Mouse (Mus musculus): ENCODE measurements around the gene Ankrd28. TPM values are rescaled to one million over a fixed set of nuclear protein-coding genes. Genes with fewer than 3 reads are reported as not detected.

Ankrd28 gene
- polyA plus RNA-seq, 1 experiment = 34.0 TPM

GRCm38 (mm10) chr14:31700376-31700775 is 130.1 kb downstream of the Ankrd28 start:
- Histone ChIP-seq H3K27ac (ENCODE audit: insufficient read depth, low read length) (no peak overlapping the region), H3K4me3 (replicated peaks; ENCODE audit: insufficient read depth, low read depth, low read length) (no peak overlapping the region), H3K27me3 (ENCODE audit: control insufficient read depth, insufficient read depth, low read length) (no peaks in the 10 kb centered on the region), H3K4me1 (ENCODE audit: control insufficient read depth, insufficient read depth, low read length) (peaks cover 12% of the 10 kb centered on the region)
- TF ChIP-seq POLR2A (IDR thresholded peaks at IDR 0.05; ENCODE audit: borderline replicate concordance, insufficient read depth, low read length) (no peak), CTCF (IDR thresholded peaks at IDR 0.05; ENCODE audit: borderline replicate concordance, insufficient read depth, low read depth, low read length) (no peak)
- peak in 1 of 2 experiments; percentile 17 for DNase-seq
- 66% methylated on average over 2 of the region's 2 CpGs for WGBS

DNA sequence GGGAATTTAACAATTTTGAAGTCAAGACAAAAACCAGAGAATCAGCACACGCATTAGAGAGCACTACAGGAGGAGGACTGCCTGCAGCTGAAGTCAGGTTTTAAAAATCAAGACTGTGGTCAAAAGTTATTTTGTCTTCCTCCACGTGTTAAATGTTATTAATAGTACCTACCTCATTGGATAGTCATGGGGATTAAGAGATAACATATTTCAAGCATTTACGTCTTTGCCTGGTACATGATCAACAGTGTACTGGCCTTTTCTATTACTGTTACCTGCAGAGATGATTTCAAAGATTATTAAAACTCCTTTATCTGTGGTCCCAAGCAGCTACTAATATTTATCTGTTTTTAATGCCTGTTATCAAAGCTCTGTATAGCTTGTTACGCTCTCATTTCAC is 132.7 kb downstream of the Ankrd28 start:
- WGBS = 33% methylated on average over 4 of the region's 4 CpGs
- Histone ChIP-seq H3K27ac (ENCODE audit: insufficient read depth, low read length) (0 out of 2 replicates have a peak overlapping the region, but pooled peaks have one; percentile 87), H3K4me3 (replicated peaks; ENCODE audit: insufficient read depth, low read depth, low read length) (no peak overlapping the region), H3K4me1 (ENCODE audit: control insufficient read depth, insufficient read depth, low read length) (peaks cover 12% of the 10 kb centered on the region), H3K27me3 (ENCODE audit: control insufficient read depth, insufficient read depth, low read length) (no peaks in the 10 kb centered on the region)
- DNase-seq = no peak
- no peak for TF ChIP-seq CTCF (IDR thresholded peaks at IDR 0.05; ENCODE audit: borderline replicate concordance, insufficient read depth, low read depth, low read length)
- no peak for TF ChIP-seq POLR2A (IDR thresholded peaks at IDR 0.05; ENCODE audit: borderline replicate concordance, insufficient read depth, low read length)

DNA sequence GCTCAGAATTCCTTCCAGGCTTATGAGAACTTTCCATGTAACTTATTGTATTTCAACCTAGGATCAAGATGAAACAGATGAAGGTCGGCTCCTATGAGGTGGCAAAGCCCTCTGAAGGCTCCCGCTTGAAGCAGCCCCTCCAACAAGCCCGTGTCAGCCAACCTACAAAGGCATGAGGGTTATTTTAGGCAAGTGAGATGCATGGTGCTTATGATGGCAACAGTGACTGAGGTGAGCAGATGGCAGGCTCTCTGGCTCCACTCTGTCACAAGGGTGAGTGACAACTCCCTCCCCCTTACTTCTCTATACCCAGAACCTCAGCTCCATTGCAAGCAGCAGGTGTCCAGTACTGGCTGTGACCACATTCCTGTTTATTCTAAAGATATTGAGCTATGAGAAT is 133.1 kb downstream of the Ankrd28 start:
- peak; percentile 53 to 77 for DNase-seq
- H3K27me3 ChIP-seq (ENCODE audit: control insufficient read depth, insufficient read depth, low read length) = no peaks in the 10 kb centered on the region
- H3K4me1 ChIP-seq (ENCODE audit: control insufficient read depth, insufficient read depth, low read length) = peaks cover 12% of the 10 kb centered on the region
- peak overlapping the region; percentile 87 for H3K27ac ChIP-seq (ENCODE audit: insufficient read depth, low read length)
- WGBS = 15% methylated on average over 3 of the region's 3 CpGs
- TF ChIP-seq POLR2A (IDR thresholded peaks at IDR 0.05; ENCODE audit: borderline replicate concordance, insufficient read depth, low read length) = no peak
- no peak for TF ChIP-seq CTCF (IDR thresholded peaks at IDR 0.05; ENCODE audit: borderline replicate concordance, insufficient read depth, low read depth, low read length)
- no peak overlapping the region for H3K4me3 ChIP-seq (replicated peaks; ENCODE audit: insufficient read depth, low read depth, low read length)

- DNase-seq = no peak
- H3K27ac ChIP-seq (ENCODE audit: insufficient read depth, low read length) = peak overlapping the region; percentile 87
- TF ChIP-seq POLR2A (IDR thresholded peaks at IDR 0.05; ENCODE audit: borderline replicate concordance, insufficient read depth, low read length) (no peak), CTCF (IDR thresholded peaks at IDR 0.05; ENCODE audit: borderline replicate concordance, insufficient read depth, low read depth, low read length) (no peak)
- peaks cover 12% of the 10 kb centered on the region for H3K4me1 ChIP-seq (ENCODE audit: control insufficient read depth, insufficient read depth, low read length)
- 73% methylated on average over 3 of the region's 3 CpGs for WGBS
- H3K27me3 ChIP-seq (ENCODE audit: control insufficient read depth, insufficient read depth, low read length) = no peaks in the 10 kb centered on the region
- no peak overlapping the region for H3K4me3 ChIP-seq (replicated peaks; ENCODE audit: insufficient read depth, low read depth, low read length)
Observed at GRCm38 (mm10) chr14:31696985-31697303, 133.5 kb downstream of the Ankrd28 start.

DNA sequence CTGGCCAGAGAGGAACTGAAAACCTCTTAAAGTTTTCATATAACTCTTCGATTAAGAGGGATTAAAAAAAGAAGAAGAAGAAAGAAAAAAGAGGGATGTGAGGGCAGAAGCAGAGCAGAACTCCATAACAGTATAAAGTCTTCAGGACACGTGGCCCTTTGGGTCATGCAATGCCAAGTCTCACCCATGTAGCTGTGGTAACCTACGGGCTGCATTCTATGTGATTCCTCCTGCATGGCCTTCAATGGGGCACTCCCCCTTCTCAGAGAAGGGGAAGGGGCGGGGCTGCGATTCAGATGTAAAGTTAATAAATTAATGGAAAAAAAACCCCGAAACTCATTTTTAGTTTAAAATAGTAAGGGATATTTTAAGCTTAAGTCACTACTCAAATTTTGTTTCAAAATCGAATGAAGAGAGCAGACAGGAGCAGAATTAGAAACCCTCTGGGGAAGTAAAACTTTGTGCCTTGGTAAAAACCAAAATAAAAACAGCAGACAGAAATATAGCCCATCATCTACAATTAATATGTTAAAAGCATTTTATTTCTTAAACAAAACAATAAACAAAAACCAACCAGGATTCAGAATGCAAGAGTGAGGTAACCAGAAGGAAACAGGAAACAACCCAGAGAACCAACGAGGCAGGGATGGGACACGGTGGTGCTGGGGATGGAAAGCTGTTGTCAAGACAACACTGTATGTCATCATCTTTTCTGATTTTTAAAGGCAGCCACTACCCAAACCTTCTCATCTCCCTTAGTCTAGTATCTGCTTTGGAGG is 134.1 kb downstream of the Ankrd28 start:
- DNase-seq = no peak
- Histone ChIP-seq H3K27ac (ENCODE audit: insufficient read depth, low read length) (peak overlapping the region; percentile 87; the same call in 1 of the 2 replicates), H3K4me1 (ENCODE audit: control insufficient read depth, insufficient read depth, low read length) (peaks cover 12% of the 10 kb centered on the region), H3K27me3 (ENCODE audit: control insufficient read depth, insufficient read depth, low read length) (no peaks in the 10 kb centered on the region), H3K4me3 (replicated peaks; ENCODE audit: insufficient read depth, low read depth, low read length) (no peak overlapping the region)
- 87% methylated on average over 9 of the region's 9 CpGs for WGBS
- TF ChIP-seq POLR2A (IDR thresholded peaks at IDR 0.05; ENCODE audit: borderline replicate concordance, insufficient read depth, low read length) (no peak), CTCF (IDR thresholded peaks at IDR 0.05; ENCODE audit: borderline replicate concordance, insufficient read depth, low read depth, low read length) (no peak)

DNA sequence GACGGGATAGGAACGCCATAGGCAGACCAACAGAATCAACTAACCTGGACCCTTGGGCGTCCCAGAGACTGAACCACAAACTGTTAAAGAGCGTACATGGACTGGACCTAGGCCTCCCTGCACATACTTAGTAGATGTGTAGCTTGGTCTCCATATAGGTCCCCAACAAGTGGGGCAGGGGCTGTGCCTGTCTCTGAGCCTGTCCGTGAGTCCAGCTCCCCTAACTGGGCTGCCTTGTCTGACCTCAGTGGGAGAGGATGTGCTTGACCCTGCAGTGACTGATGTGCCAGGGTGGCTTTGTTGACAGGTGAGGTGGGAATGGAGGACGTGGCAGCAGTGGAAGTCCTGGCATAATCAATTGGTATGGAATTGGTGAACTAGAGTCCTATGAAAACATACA is 137.9 kb downstream of the Ankrd28 start:
- Histone ChIP-seq H3K4me3 (replicated peaks; ENCODE audit: insufficient read depth, low read depth, low read length) (no peak overlapping the region), H3K27ac (ENCODE audit: insufficient read depth, low read length) (no peak overlapping the region), H3K4me1 (ENCODE audit: control insufficient read depth, insufficient read depth, low read length) (peaks cover 8% of the 10 kb centered on the region; the same call in 1 of the 2 replicates), H3K27me3 (ENCODE audit: control insufficient read depth, insufficient read depth, low read length) (no peaks in the 10 kb centered on the region)
- WGBS = 91% methylated on average over 6 of the region's 6 CpGs
- DNase-seq = no peak
- no peak for TF ChIP-seq POLR2A (IDR thresholded peaks at IDR 0.05; ENCODE audit: borderline replicate concordance, insufficient read depth, low read length)
- no peak for TF ChIP-seq CTCF (IDR thresholded peaks at IDR 0.05; ENCODE audit: borderline replicate concordance, insufficient read depth, low read depth, low read length)

DNA sequence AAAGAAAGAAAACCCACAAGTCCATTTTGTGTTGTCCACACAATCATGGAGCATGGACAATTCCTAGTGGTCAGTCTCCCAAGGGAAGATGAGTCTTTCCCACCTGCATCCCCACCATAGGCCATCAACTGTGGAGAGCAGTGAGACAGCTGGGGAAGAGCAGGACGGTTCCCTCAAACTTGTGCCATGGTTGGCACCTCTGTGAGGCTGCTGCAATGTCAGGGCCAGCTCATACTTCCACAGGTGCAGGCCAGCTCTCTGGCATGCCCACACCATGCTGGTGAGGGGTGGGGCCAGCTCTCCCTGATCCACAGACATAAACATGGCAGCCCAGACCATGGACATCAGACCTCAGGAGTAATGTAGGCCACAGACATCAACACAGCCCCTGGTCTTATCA is 144.2 kb downstream of the Ankrd28 start:
- Histone ChIP-seq H3K27me3 (ENCODE audit: control insufficient read depth, insufficient read depth, low read length) (no peaks in the 10 kb centered on the region), H3K4me1 (ENCODE audit: control insufficient read depth, insufficient read depth, low read length) (no peaks in the 10 kb centered on the region), H3K27ac (ENCODE audit: insufficient read depth, low read length) (no peak overlapping the region), H3K4me3 (replicated peaks; ENCODE audit: insufficient read depth, low read depth, low read length) (no peak overlapping the region)
- 81% methylated on average over 1 of the region's 1 CpGs for WGBS
- TF ChIP-seq POLR2A (IDR thresholded peaks at IDR 0.05; ENCODE audit: borderline replicate concordance, insufficient read depth, low read length) (no peak), CTCF (IDR thresholded peaks at IDR 0.05; ENCODE audit: borderline replicate concordance, insufficient read depth, low read depth, low read length) (no peak)
- no peak for DNase-seq

DNA sequence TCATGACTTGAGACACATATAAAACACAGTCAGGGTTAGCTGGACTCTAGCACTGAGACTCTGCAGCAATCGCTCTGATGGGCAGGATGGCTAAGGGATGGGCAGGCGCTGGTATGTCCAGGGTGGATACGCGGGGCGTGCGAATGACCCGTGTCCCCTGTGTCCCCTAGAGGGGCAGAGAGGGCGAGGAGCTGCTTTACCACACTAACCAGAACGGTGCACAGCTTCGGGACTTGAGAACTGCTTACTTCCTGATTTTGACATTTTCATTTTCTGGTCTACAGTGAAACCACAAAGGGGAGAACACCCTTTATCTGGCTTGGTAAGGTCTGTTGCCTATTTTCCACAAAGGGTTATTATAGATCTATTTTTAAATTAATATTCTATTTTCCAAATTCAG is 144.8 kb downstream of the Ankrd28 start:
- Histone ChIP-seq H3K4me1 (ENCODE audit: control insufficient read depth, insufficient read depth, low read length) (no peaks in the 10 kb centered on the region), H3K4me3 (replicated peaks; ENCODE audit: insufficient read depth, low read depth, low read length) (no peak overlapping the region), H3K27ac (ENCODE audit: insufficient read depth, low read length) (no peak overlapping the region), H3K27me3 (ENCODE audit: control insufficient read depth, insufficient read depth, low read length) (no peaks in the 10 kb centered on the region)
- TF ChIP-seq POLR2A (IDR thresholded peaks at IDR 0.05; ENCODE audit: borderline replicate concordance, insufficient read depth, low read length) (no peak), CTCF (IDR thresholded peaks at IDR 0.05; ENCODE audit: borderline replicate concordance, insufficient read depth, low read depth, low read length) (no peak)
- DNase-seq = no peak
- 88% methylated on average over 10 of the region's 10 CpGs for WGBS

Measured in cerebellum, adult 2 months (tissue).